Mouse (Mus musculus) liver, embryonic 18 days (tissue): ENCODE measurements around the gene Gm11096. TPM values are rescaled to one million over a fixed set of nuclear protein-coding genes. Genes with fewer than 3 reads are reported as not detected.

ENCODE experiments used
- polyA plus RNA-seq: library from polyadenylated mRNA; depleted of rRNA; stranded (reverse); fragments of >200 nt; gene quantifications from 2 replicates; pipeline ENCODE4 v1.2.3, GENCODE M21; 2012; rRNA removed

Gm11096 gene
- not detected in 2 replicates for polyA plus RNA-seq

GRCm38 (mm10) chr17:81441463-81441862 lies at the start of gene Gm11096:
Gm11096 (plus strand) TSS chr17:81441763.

